Mouse (Mus musculus): ENCODE measurements around the gene Zfp36l1. TPM values are rescaled to one million over a fixed set of nuclear protein-coding genes. Genes with fewer than 3 reads are reported as not detected.
A peak's percentile ranks its signal among the peaks of the same experiment; 100 is the strongest.

Zfp36l1 gene
- polyA plus RNA-seq, 1 experiment from 2014 or later = 96.4 TPM

DNA sequence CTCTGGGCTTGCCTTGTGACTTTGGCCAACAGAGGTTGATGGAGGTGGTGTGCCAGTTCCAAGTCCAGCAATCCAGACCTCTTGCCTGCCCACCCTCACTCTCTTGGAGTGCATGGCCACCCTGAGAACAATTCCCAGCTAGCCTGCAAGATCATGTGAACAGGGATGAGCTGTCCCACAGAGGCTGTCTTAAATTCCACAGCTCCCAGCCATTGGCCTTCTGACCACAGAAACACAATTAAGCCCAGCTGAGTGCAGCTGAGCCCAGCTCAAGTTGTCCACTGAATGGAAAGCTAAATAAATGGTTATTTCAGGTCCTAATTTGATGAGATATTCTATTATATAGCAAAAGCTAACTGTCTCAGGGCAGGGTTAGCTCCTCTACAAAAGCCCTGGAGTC lies 20.0 kb downstream of the Zfp36l1 start:
- H3K27ac ChIP-seq = no peak overlapping the region
- no peaks in the 10 kb centered on the region for H3K36me3 ChIP-seq
- no peaks in the 10 kb centered on the region for H3K27me3 ChIP-seq (ENCODE audit: low read depth, poor library complexity, severe bottlenecking)
- DNase-seq (ENCODE audit: low spot score) = no peak
- H3K9me3 ChIP-seq (replicated peaks) = no peaks in the 10 kb centered on the region
- no peak overlapping the region for H3K4me3 ChIP-seq
- peaks cover 19% of the 10 kb centered on the region for H3K4me1 ChIP-seq

- H3K4me3 ChIP-seq = no peak overlapping the region
- H3K36me3 ChIP-seq = no peaks in the 10 kb centered on the region
- H3K27ac ChIP-seq = peak overlapping the region; percentile 54; the same call in 1 of the 2 replicates
- peaks cover 16% of the 10 kb centered on the region for H3K4me1 ChIP-seq
- WGBS = 48% methylated on average over 8 of the region's 8 CpGs
- H3K27me3 ChIP-seq (ENCODE audit: low read depth, poor library complexity, severe bottlenecking) = no peaks in the 10 kb centered on the region
- H3K9me3 ChIP-seq (replicated peaks) = no peaks in the 10 kb centered on the region
- no peak for DNase-seq (ENCODE audit: low spot score)
Measured at GRCm38 (mm10) chr12:80091080-80091479, 21.7 kb downstream of the Zfp36l1 start.

GRCm38 (mm10) chr12:80090529-80090928 lies 22.3 kb downstream of the Zfp36l1 start:
- WGBS = 75% methylated on average over 5 of the region's 5 CpGs
- no peak for DNase-seq (ENCODE audit: low spot score)
- Histone ChIP-seq H3K27me3 (ENCODE audit: low read depth, poor library complexity, severe bottlenecking) (no peaks in the 10 kb centered on the region), H3K4me3 (no peak overlapping the region), H3K36me3 (no peaks in the 10 kb centered on the region), H3K9me3 (replicated peaks) (no peaks in the 10 kb centered on the region), H3K4me1 (peaks cover 22% of the 10 kb centered on the region), H3K27ac (peak overlapping the region; percentile 47; the same call in 1 of the 2 replicates)

DNA sequence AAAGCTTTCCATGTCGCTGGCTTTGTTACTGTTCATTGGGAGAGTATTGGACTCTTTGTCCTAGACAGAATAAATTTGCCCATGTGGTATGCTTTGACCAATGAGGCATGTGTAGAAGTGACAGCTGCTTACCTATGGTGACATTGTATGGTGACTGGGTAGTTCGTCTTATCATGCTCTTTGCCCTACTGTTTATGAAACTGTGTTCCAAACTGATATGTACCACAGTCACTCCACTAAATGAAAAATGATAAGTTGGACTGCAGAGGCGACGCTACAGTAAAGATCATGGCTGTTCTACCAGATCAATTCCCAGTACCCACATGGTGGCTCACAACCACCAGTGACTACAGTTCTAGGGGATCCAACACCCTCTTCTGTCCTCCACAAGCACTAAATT lies 24.7 kb downstream of the Zfp36l1 start:
- Histone ChIP-seq H3K27ac (no peak overlapping the region), H3K36me3 (no peaks in the 10 kb centered on the region), H3K27me3 (ENCODE audit: low read depth, poor library complexity, severe bottlenecking) (no peaks in the 10 kb centered on the region), H3K4me3 (no peak overlapping the region), H3K4me1 (peaks cover 45% of the 10 kb centered on the region), H3K9me3 (replicated peaks) (no peaks in the 10 kb centered on the region)
- DNase-seq (ENCODE audit: low spot score) = no peak
- WGBS = 95% methylated on average over 4 of the region's 4 CpGs

- peak overlapping the region; percentile 71 for H3K27ac ChIP-seq
- H3K36me3 ChIP-seq = no peaks in the 10 kb centered on the region
- no peak for DNase-seq (ENCODE audit: low spot score)
- 44% methylated on average over 7 of the region's 7 CpGs for WGBS
- H3K4me1 ChIP-seq = peaks cover 48% of the 10 kb centered on the region
- H3K9me3 ChIP-seq (replicated peaks) = no peaks in the 10 kb centered on the region
- no peak overlapping the region for H3K4me3 ChIP-seq
- H3K27me3 ChIP-seq (ENCODE audit: low read depth, poor library complexity, severe bottlenecking) = no peaks in the 10 kb centered on the region
Measured at GRCm38 (mm10) chr12:80084446-80085112, 28.2 kb downstream of the Zfp36l1 start.

DNA sequence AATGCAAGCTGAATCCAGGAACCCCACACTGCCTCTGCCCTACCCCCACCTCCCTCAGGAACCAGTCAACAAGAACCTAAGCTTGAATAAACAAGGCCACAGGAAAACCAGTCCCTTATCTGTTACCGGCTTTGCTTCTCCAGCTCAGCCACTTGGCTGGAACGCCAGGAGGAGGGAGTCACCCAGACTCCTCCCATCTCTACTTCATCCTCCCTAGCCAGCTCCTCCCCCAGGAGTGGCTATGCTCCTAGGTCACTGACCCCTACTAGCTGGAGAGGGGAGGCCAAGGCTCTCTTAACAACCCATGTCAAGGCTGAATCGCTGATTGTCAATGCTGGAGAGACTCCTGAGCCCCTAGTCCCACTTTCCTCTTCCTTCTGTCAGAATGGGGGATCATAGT lies 28.9 kb downstream of the Zfp36l1 start:
- Histone ChIP-seq H3K4me3 (no peak overlapping the region), H3K4me1 (peaks cover 48% of the 10 kb centered on the region), H3K27me3 (ENCODE audit: low read depth, poor library complexity, severe bottlenecking) (no peaks in the 10 kb centered on the region), H3K9me3 (replicated peaks) (no peaks in the 10 kb centered on the region), H3K27ac (peak overlapping the region; percentile 71), H3K36me3 (no peaks in the 10 kb centered on the region)
- DNase-seq (ENCODE audit: low spot score) = no peak
- 7% methylated on average over 3 of the region's 3 CpGs for WGBS

GRCm38 (mm10) chr12:80083133-80083821 lies 29.5 kb downstream of the Zfp36l1 start:
- H3K4me1 ChIP-seq = peaks cover 48% of the 10 kb centered on the region
- no peaks in the 10 kb centered on the region for H3K9me3 ChIP-seq (replicated peaks)
- no peak for DNase-seq (ENCODE audit: low spot score)
- peak overlapping the region; percentile 71 for H3K27ac ChIP-seq
- 65% methylated on average over 7 of the region's 7 CpGs for WGBS
- no peaks in the 10 kb centered on the region for H3K27me3 ChIP-seq (ENCODE audit: low read depth, poor library complexity, severe bottlenecking)
- H3K4me3 ChIP-seq = no peak overlapping the region
- H3K36me3 ChIP-seq = no peaks in the 10 kb centered on the region

- H3K27me3 ChIP-seq (ENCODE audit: low read depth, poor library complexity, severe bottlenecking) = no peaks in the 10 kb centered on the region
- no peak for DNase-seq (ENCODE audit: low spot score)
- H3K36me3 ChIP-seq = no peaks in the 10 kb centered on the region
- peaks cover 48% of the 10 kb centered on the region for H3K4me1 ChIP-seq
- 90% methylated on average over 4 of the region's 4 CpGs for WGBS
- no peaks in the 10 kb centered on the region for H3K9me3 ChIP-seq (replicated peaks)
- H3K4me3 ChIP-seq = no peak overlapping the region
- H3K27ac ChIP-seq = peak overlapping the region; percentile 71; the same call in 1 of the 2 replicates
Measured at GRCm38 (mm10) chr12:80082730-80083129, 30.1 kb downstream of the Zfp36l1 start.

GRCm38 (mm10) chr12:80081440-80081839 lies 31.4 kb downstream of the Zfp36l1 start:
- Histone ChIP-seq H3K27ac (peak overlapping the region; percentile 39), H3K36me3 (no peaks in the 10 kb centered on the region), H3K9me3 (replicated peaks) (no peaks in the 10 kb centered on the region), H3K27me3 (ENCODE audit: low read depth, poor library complexity, severe bottlenecking) (no peaks in the 10 kb centered on the region), H3K4me1 (peaks cover 48% of the 10 kb centered on the region), H3K4me3 (no peak overlapping the region)
- no peak for DNase-seq (ENCODE audit: low spot score)
- 83% methylated on average over 2 of the region's 2 CpGs for WGBS

GRCm38 (mm10) chr12:80079937-80080336 lies 32.9 kb downstream of the Zfp36l1 start:
- Histone ChIP-seq H3K27me3 (ENCODE audit: low read depth, poor library complexity, severe bottlenecking) (no peaks in the 10 kb centered on the region), H3K27ac (no peak overlapping the region), H3K9me3 (replicated peaks) (no peaks in the 10 kb centered on the region), H3K36me3 (no peaks in the 10 kb centered on the region), H3K4me1 (peaks cover 35% of the 10 kb centered on the region), H3K4me3 (no peak overlapping the region)
- 81% methylated on average over 4 of the region's 4 CpGs for WGBS
- DNase-seq (ENCODE audit: low spot score) = no peak

DNA sequence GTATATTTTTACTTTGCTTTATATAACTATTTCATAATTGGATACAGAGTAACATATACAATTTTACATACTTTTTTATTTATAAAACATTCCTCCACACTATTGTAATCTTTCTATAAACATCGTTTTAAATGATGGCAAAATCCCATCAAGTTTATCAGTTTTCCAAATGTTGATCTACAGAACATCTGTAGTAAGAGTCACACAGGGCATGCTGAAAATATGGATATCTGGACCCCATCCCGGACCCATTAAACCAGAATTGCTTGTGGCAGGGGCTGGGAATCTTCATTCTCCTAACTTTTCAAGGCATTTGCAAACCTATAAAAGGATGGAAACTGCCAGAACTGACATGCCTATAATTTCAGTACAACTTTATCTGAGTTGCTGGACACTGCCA lies 38.5 kb downstream of the Zfp36l1 start:
- WGBS = 89% methylated on average over 2 of the region's 2 CpGs
- Histone ChIP-seq H3K4me1 (peaks cover 13% of the 10 kb centered on the region), H3K27me3 (ENCODE audit: low read depth, poor library complexity, severe bottlenecking) (no peaks in the 10 kb centered on the region), H3K4me3 (no peak overlapping the region), H3K27ac (no peak overlapping the region), H3K9me3 (replicated peaks) (no peaks in the 10 kb centered on the region), H3K36me3 (no peaks in the 10 kb centered on the region)
- no peak for DNase-seq (ENCODE audit: low spot score)

DNA sequence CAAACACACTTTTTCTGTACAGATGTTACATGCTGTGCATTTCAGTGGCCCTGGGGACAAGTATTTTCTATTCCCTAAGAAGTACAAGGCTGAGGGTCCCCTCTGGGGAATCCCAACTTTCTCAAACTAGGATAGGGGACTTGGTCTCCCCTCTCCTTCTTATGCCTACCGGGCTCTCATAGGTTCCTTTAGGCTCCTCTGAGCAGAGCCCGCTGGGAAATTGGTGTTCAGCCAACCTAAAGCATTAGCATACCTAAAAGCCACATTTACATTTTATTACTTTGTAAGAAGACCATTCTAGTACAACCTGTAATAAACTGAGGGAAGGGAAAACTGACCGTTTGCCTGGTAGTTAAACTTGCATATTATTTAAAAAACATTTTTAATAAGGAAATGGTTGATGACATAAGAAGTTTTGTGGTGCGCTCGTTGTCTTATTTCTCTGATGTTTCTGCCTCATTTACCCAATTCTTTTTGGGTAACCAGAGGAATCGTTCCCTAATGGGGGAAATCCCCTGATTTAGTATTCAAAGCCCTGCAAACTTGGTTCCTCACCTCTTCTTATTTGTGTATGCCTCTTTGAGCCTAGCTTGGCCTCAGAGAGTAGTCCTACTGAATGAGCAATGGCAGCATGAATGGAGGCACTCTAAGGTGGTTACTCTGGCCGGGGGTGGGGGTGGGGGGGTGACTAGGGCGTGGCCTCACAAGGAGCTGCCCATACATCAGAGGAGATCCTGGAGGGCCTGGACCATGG lies 42.1 kb downstream of the Zfp36l1 start:
- WGBS = 48% methylated on average over 8 of the region's 8 CpGs
- Histone ChIP-seq H3K4me3 (no peak overlapping the region), H3K9me3 (replicated peaks) (no peaks in the 10 kb centered on the region), H3K4me1 (peaks cover 29% of the 10 kb centered on the region), H3K36me3 (no peaks in the 10 kb centered on the region), H3K27me3 (ENCODE audit: low read depth, poor library complexity, severe bottlenecking) (no peaks in the 10 kb centered on the region), H3K27ac (no peak overlapping the region)
- no peak for DNase-seq (ENCODE audit: low spot score)

GRCm38 (mm10) chr12:80069040-80069439 lies 43.8 kb downstream of the Zfp36l1 start:
- 87% methylated on average over 3 of the region's 3 CpGs for WGBS
- DNase-seq (ENCODE audit: low spot score) = no peak
- Histone ChIP-seq H3K36me3 (no peaks in the 10 kb centered on the region), H3K27ac (0 out of 2 replicates have a peak overlapping the region, but pooled peaks have one; percentile 54), H3K4me3 (no peak overlapping the region), H3K4me1 (peaks cover 37% of the 10 kb centered on the region), H3K9me3 (replicated peaks) (no peaks in the 10 kb centered on the region), H3K27me3 (ENCODE audit: low read depth, poor library complexity, severe bottlenecking) (no peaks in the 10 kb centered on the region)
